Mouse (Mus musculus): ENCODE data around the gene Nup214. TPM values are rescaled to one million over a fixed set of nuclear protein-coding genes. Genes with fewer than 3 reads are reported as not detected.

Nup214 gene
- total RNA-seq, 2 experiments from 2014 or later, result 56.2 to 60.5 TPM

DNA sequence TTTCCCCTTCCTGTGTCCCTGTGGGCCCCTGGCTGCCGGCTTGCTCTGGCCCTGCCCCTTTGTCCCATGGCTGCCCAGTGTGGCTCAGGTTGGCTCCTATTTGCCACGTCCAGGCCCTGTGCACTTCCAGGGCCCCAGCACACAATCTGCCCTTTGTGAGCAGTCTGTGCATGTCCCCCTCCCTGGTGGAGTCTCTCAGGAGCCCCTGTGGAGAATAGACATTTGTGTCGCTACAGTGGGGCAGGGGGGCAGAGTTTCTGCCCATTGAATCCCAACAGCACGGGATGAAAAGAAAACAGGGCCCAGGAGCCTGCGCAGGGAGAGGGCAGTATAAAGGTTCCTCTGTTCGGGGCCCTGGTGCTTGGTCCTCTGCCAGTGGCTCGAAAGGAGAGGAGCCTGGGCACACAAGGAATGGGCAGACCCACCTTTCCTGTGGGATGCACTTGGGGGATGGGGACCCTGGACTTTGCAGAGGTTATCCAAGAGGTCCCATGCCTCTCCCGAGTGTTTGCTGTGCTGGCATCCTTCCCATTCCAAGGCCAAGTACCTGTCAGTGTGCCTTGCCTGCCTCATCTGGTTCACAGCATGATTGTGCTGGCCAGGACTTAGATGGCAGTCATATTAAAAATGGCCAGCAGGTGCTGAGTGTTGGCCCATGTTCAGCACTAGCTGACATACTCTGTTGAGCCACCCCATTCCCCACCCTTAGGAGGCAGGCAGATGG lies 11.6 kb upstream of the Nup214 start:
- intact Hi-C loops (cut with DNase I), result no loop called here
- peak; percentile 29 to 39 for DNase-seq (ENCODE audit: low spot score in 2 of 2)

GRCm38 (mm10) chr2:31963491-31963890 lies 10.7 kb upstream of the Nup214 start:
- DNase-seq (ENCODE audit: low spot score in 2 of 2), result no peak
- intact Hi-C loops (cut with DNase I), result no loop called here

- intact Hi-C loops (cut with DNase I), result no loop called here
- no peak for DNase-seq (ENCODE audit: low spot score in 2 of 2)
These were observed 10.0 kb upstream of the Nup214 start for GRCm38 (mm10) chr2:31964191-31964590.

DNA sequence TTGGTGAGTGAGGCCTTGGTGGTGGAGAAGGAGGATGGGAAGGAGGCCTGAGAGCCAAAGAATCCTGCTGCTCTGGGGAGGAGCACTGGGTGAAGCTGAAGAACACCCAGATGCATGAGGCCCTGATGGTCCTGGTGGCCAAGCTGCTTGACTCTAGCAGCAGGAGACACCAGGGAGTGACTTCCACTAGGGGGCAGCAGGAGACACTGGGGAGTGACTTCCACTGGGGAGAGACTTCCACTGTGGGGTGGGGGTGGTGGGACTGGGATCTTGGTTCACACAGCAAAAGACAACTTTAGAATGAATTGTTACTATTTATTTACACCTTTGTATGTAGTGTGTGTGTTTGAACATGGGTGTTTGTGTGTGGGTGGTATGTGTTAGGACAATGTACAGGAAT lies 9.1 kb upstream of the Nup214 start:
- intact Hi-C loops (cut with DNase I), result no loop called here
- DNase-seq (ENCODE audit: low spot score in 2 of 2), result no peak

GRCm38 (mm10) chr2:31966801-31967200 lies 7.4 kb upstream of the Nup214 start:
- no peak for DNase-seq (ENCODE audit: low spot score in 2 of 2)
- intact Hi-C loops (cut with DNase I), result no loop called here

DNA sequence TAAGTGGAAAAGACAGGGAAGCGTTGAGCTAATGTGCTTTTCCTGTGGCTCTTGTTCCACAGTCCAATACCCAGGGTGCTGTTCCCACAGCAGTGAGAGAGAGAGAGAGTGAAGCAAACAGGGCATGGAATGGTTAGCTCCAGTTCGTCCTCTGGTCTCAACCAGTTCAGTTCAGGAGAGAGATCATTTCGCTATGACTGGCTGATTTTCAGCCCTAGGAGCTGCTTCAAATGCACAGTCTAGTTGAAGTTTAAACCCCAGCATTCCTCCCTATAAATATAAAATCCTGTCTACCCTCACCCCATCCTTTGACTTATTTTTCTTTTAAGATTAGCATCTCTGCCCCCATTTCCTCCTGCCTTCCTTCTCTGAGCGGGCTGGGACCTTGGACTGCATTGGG lies 1.6 kb upstream of the Nup214 start:
- no peak for DNase-seq (ENCODE audit: low spot score in 2 of 2)
- intact Hi-C loops (cut with DNase I), result no loop called here

- intact Hi-C loops (cut with DNase I), result no loop called here
- no peak for DNase-seq (ENCODE audit: low spot score in 2 of 2)
These were observed 654 bp downstream of the Nup214 start for GRCm38 (mm10) chr2:31974809-31975371.

DNA sequence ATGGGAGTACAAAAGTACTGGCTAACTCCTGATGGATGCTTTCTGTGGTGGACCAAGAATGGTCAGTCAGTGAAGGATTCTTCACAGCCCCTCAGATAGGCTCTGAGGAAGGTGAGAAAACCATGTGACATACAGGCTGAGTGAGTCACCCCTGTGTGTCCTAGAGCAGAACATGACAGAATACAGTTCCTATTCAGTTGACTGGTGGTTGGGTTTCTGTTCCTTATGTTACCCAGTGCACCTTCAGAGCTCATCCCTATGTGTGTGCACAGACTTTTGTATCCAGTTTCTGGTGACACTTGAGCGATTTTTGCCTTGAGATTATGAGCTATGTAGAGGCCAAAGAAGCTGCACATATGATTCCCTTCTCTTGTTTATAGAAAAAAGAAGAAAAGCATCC lies 13.5 kb downstream of the Nup214 start:
- intact Hi-C loops (cut with DNase I), result no loop called here
- DNase-seq (ENCODE audit: low spot score in 2 of 2), result no peak

DNA sequence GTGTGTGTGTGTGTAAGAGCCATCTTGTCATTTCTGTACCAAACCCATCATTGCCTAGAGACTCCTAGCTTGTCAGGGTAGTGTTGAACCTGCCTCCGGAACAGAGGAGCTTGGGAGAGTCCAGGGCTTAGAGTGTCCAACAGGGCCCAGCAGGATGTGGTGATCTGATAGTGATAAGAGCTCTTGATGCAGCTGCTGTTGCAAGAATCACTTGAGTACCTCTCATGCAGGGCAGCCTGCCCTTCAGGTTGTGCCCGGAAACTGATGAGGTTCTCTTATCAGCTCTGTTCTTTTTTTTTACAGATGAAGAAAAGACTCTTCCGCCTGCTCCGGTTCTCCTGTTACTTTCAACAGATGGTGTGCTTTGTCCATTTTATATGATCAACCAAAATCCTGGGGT lies 16.7 kb downstream of the Nup214 start:
- intact Hi-C loops (cut with DNase I), result no loop called here
- DNase-seq (ENCODE audit: low spot score in 2 of 2), result no peak

DNA sequence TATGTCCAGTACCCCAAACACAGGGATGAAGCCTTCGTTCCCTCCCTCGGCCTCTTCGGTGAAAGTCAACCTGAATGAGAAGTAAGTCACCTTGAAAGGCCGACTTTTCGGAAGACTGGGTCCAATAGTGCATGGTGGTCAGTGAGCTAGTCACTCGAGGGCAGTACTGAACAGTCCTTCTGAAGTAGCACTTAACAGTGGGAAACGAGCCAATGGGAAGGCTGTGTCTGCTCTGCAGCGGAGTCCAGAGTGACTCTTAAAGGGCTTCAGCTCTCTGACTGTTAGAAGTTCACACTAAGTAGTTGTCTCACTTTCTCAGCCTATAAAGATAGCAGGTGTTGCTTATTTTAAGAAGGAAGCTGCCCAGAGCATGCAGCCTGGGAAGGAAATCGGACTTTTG lies 20.7 kb downstream of the Nup214 start:
- DNase-seq (ENCODE audit: low spot score in 2 of 2), result no peak
- intact Hi-C loops (cut with DNase I), result no loop called here

GRCm38 (mm10) chr2:31996060-31996459 lies 21.8 kb downstream of the Nup214 start:
- DNase-seq (ENCODE audit: low spot score in 2 of 2), result peak; percentile 78 to 79
- intact Hi-C loops (cut with DNase I), result no loop called here

DNA sequence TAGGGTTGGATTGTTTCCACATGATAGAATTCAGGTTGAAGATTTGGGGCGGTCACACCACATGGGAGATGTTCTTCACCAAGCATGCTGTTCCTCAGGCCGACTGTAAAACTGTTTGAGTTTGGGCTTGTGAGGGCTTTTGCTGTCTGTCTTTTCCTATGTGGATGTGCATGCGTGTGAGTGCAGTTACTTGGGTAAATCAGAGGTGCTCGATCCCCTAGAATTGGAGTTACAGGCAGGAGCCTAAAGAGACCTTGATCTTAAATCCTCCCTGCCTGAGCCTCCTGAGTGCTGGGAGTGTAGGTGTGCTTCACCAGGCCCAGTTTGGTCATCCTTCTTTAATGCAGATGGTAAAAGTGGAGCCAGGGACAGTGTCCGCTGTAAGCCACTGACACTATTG lies 23.3 kb downstream of the Nup214 start:
- intact Hi-C loops (cut with DNase I), result no loop called here

GRCm38 (mm10) chr2:31998443-31998842 lies 24.2 kb downstream of the Nup214 start:
- no peak for DNase-seq (ENCODE audit: low spot score in 2 of 2)
- intact Hi-C loops (cut with DNase I), result no loop called here

More for the DNA sequence above, 23.3 kb downstream of the Nup214 start:
- no peak for DNase-seq (ENCODE audit: low spot score in 2 of 2)

- intact Hi-C loops (cut with DNase I), result no loop called here
These were observed 34.1 kb downstream of the Nup214 start for GRCm38 (mm10) chr2:32008311-32008710.

GRCm38 (mm10) chr2:32008716-32009115 lies 34.5 kb downstream of the Nup214 start:
- DNase-seq (ENCODE audit: low spot score in 2 of 2), result no peak
- intact Hi-C loops (cut with DNase I), result no loop called here

More at GRCm38 (mm10) chr2:32008311-32008710, 34.1 kb downstream of the Nup214 start:
- no peak for DNase-seq (ENCODE audit: low spot score in 2 of 2)

GRCm38 (mm10) chr2:32019704-32020103 lies 45.5 kb downstream of the Nup214 start:
- intact Hi-C loops (cut with DNase I), result no loop called here
- no peak for DNase-seq (ENCODE audit: low spot score in 2 of 2)

- DNase-seq (ENCODE audit: low spot score in 2 of 2), result no peak
- intact Hi-C loops (cut with DNase I), result no loop called here
These were observed 46.0 kb downstream of the Nup214 start for GRCm38 (mm10) chr2:32020229-32020628.

GRCm38 (mm10) chr2:32024372-32024771 lies 50.1 kb downstream of the Nup214 start:
- intact Hi-C loops (cut with DNase I), result no loop called here
- no peak for DNase-seq (ENCODE audit: low spot score in 2 of 2)

DNA sequence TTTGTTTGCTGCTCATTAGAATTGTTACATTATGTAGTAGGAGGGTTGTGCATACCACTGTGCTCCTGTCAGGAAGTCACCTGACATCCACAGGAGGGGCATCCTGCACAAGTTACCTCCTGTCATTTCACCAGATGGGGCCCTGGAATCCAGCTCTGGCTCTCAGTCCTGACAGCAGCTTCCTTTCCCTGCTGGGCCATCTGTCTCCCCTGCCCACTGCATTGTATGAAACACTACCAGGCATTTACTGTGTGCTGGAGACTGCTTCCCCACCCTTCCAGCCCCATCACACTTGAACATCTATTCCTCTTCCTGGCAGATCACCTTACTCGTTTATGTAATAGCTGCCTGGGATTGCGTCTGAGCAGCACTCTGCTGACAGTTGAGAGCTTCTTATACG lies 55.4 kb downstream of the Nup214 start:
- DNase-seq (ENCODE audit: low spot score in 2 of 2), result peak; percentile 46 to 52
- intact Hi-C loops (cut with DNase I), result no loop called here

DNA sequence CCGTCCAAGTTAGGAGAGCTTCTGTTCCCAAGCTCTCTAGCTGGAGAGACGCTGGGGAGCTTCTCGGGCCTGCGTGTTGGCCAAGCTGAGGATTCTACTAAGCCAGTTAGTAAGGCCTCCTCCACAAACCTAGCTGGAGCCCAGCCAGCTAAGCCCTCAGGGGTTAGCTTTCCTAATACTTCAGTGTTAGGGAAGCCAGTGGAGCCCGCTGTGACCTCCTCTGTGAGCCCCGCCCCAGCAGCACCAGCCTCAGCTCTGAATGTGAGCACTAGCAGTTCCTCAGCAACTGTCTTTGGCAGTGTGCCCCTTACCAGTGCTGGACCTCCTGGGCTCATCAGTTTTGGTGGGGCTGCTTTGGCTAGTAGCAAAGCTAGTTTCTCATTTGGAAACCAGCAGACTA lies 59.2 kb downstream of the Nup214 start:
- intact Hi-C loops (cut with DNase I), result no loop called here
- no peak for DNase-seq (ENCODE audit: low spot score in 2 of 2)

GRCm38 (mm10) chr2:32034206-32034605 lies 60.0 kb downstream of the Nup214 start:
- no peak for DNase-seq (ENCODE audit: low spot score in 2 of 2)
- intact Hi-C loops (cut with DNase I), result no loop called here
